Mouse (Mus musculus) brain, embryonic 14.5 days (tissue): ENCODE measurements at regions not wholly inside any gene's neighbourhood (a gene's known extent, or its start where the extent isn't known, plus 50 kb on each side); places are given as distances from the start of the nearest gene placed in this dataset.

Experiments
- DNase-seq: peaks from one replicate; pipeline ENCODE4 v3.0.0-alpha.2; 2011; ENCODE audit warnings: low read depth
- CTCF ChIP-seq: fragments of 200-500 bp; IDR thresholded peaks from 2 replicates; pipeline ENCODE4 v1.5.1; 2012; ENCODE audit warnings: inconsistent platforms, mild to moderate bottlenecking, moderate library complexity, borderline replicate concordance; ENCODE audit not compliant: insufficient read depth, insufficient read length; ENCODE audit errors: extremely low read depth

DNA sequence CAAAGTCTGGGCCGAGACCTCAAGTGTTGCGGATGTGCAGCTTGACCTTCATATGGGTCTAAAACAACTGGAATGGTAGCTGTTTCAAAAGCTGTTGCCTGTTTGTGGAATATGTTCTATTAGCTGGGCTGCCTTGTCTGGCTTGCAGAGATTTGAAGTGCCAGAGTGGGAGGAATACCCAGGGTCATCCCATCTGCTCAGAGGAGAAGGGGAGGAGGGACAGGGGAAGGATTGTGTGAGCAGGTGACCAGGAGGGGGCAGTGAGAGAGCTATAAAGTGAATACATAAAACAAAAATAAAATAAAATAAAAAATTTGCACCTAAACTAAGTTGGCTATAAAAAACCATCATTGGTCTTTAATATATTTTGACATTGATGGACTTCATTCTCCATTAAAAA lies 377.7 kb downstream of the Bmper start:
- DNase-seq = no peak
- TF ChIP-seq CTCF = no peak
